Mouse (Mus musculus): Measurements from ENCODE around the gene Hemk1.

The Hemk1 gene

GRCm38 (mm10) chr9:107342201-107342709 lies 4.1 kb upstream of the Hemk1 start:
- DNase-seq: no peak

DNA sequence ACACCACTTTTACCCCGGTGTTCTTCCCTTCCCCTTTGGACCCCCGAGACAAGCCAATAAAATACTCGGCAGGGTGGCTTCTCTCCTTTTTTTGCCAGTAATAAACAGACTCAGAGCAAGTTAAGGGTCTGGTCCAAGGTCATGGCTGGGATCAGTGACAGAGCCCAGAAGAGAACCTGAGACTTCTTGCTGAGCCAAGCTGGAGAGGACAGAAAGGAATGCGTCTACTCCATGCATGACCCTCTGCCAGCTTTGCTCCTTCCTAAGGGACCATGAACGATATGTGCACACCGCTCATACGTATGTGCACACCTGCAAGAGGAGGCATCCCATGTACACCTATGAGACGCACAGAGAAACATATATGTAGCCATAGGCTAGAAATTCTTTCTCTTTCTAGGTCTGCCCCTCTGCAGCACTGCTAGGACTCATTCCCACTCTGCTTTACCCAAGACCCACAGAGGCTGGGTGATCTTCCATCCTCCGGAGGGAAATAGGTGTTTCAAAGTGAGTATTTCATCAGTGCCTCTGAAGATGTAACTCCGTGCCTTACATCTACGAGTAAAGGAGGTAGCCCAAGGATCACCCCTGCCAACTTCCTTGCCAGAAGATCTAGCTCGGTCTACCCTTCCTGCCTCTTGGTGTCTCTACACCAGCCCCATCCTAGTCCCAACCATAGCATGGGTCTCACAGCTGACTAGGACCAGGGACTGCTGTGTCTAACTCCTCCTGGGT lies 2.9 kb upstream of the Hemk1 start:
- DNase-seq: no peak

GRCm38 (mm10) chr9:107340267-107340859 lies 2.2 kb upstream of the Hemk1 start, which contains the start of gene 6430571L13Rik:
TSS of gene 6430571L13Rik (plus strand) at chr9:107340602.
- peak; percentile 86 for DNase-seq

DNA sequence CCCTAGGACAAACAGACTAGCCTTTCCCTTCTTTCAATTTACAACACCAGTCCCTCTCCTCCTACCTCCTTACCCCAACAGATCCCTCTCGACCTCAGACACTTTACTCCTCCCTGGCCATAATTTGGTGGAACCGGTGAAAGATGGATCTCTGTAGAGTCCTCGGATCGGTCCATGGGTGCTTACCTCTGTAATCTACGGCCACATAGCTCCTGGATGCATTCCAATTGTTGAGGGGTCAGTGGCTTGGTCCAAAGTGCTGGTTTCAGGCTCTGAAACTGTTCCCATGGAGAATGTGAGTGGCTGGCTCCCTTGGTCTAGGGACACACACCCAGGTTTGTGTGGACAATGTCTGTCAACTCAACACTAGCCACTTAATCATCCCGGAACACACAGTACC lies 1.8 kb downstream of the Hemk1 start:
- no peak for DNase-seq

GRCm38 (mm10) chr9:107335909-107336308 lies 2.2 kb downstream of the Hemk1 start:
- DNase-seq: peak; percentile 88 to 89

DNA sequence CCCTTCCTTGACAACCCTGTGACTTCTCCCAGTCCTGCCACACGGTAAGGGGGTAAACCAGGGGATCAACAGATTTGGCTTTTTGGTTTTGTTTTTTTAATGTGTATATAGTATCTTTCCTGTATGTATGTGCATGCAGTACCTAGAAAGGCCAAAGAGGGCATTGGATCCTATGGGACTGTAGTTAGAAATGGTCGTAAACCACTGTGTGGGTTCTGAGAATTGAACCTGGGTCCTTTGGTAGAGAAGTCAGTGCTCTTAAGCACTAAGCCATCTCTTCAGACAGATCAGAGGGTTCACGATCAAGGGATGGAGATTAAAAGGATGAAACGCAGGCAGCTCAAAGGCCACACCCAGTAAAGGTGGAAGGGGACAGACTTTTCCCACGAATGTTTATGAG lies 3.1 kb downstream of the Hemk1 start:
- no peak for DNase-seq

DNA sequence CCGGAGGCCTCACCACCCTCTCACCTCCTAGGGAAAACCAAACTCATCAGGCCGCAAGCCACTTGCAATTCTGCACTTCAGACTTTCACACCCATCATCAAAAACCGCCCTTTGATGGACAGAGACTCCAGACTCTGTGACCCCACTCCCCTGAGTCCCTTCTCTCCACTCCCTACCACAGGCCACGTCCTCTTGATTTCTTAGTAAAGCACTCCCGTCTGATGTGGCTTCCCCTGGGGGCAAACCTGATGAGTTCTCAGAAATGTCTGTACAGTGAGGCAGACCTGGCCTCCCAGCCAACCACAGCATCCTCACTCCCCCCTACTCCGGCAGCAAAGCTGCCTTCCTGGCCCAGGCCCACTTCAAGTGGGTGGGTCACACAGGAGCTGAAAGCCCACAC lies 3.8 kb downstream of the Hemk1 start:
- DNase-seq: no peak

DNA sequence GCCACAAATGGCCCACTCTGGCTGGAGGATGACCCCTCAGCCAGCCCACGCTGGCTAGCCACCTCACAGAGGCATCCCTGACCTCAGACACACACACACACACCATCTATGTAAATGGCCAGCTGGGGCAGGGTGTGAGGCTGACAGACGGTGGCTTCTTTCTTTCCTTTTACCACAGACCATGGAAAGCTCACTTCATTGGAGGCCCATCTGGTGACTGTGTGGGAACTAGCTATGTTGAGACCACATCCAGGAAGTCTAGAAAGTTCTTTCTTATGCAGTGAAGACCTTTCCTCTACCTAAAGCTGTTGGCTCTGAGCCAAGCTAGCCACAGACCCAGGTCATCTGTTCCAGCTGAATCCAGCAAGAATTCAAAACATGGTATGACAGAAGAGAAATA lies 4.5 kb downstream of the Hemk1 start:
- DNase-seq: no peak

- no peak for DNase-seq
Measured at GRCm38 (mm10) chr9:107330791-107331190, 7.4 kb downstream of the Hemk1 start.

GRCm38 (mm10) chr9:107327879-107328620 lies 10.1 kb downstream of the Hemk1 start:
- no peak for DNase-seq

GRCm38 (mm10) chr9:107325904-107326303 lies 12.2 kb downstream of the Hemk1 start:
- DNase-seq: no peak

GRCm38 (mm10) chr9:107324799-107325561 lies 13.2 kb downstream of the Hemk1 start:
- no peak for DNase-seq

DNA sequence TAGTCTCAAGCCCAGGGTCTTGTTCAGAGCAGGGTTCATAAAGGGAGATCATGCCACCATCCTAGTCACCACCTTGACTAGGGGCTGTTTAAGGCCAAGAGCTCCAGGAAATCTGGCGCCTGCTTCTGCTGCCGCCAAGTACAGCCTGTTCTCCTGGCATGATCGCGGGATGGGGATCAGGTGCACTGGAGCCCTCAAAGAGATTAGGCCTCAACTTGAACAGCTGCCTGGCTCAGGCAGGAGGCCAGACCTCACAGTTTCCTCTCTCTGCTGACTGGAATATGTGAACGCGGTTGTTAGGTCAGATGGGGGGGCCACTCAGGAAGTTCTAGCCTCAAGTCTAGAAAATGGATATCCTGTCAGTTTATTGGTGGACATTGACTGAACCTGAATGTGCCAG lies 14.6 kb downstream of the Hemk1 start:
- DNase-seq: no peak

GRCm38 (mm10) chr9:107322461-107323050 lies 15.6 kb downstream of the Hemk1 start:
- no peak for DNase-seq

- DNase-seq: no peak
Measured at GRCm38 (mm10) chr9:107315791-107316190, 22.4 kb downstream of the Hemk1 start.

GRCm38 (mm10) chr9:107313926-107314325 lies 24.2 kb downstream of the Hemk1 start:
- DNase-seq: no peak

- DNase-seq: peak; percentile 49 to 52
Measured at GRCm38 (mm10) chr9:107312811-107313584, 25.2 kb downstream of the Hemk1 start.

DNA sequence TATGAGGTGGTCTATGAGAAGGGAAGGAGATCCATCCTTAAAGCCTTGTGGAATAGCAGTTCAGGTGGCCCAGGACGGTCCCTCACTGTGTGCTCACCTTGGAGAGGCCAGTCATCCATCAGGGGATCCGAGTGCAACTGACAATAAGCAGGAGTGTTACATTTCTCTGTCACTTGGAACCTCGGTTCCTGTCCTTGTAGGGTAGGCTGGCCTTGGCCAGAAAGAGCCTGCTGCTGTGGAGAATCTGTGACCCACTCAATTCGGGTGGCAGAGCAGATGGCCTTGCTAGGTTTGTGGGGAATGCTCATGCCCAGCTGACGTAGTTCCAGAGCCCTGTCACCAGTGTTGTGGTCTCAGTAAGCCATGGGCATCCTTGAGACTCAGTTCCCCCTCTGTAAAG lies 28.6 kb downstream of the Hemk1 start:
- DNase-seq: no peak

- no peak for DNase-seq
Measured at GRCm38 (mm10) chr9:107309171-107309570, 29.0 kb downstream of the Hemk1 start.

DNA sequence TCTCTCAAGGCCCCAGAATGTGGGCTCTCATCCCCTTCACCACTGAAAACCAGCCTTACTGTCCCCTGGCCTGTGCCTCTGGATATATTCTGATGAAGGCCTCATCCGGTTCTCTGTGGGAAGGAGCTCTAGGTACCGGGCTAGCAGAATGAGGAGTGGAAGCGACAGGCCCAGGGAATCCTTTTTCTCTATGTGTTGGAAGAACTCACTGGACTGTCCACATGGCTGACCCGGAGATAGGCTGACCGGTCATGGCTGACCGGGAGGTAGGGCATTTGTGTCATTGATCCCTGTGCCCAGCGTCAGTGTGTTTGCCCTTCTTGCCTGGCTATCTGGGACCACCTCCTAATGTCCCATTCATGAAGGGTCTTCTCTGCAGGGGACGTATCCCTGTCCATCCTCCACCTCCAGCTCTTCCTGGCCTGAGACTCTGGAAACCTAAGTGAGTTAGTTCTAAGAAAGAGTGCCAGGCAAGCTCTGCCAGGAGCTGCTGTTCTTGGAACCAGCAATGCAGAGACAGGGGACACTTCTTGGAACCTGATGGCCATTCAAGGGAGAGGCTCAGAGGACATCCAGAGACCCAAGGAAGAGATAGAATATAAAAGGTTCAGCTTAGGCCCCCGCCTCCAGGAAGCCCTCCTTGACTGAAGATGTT lies 29.7 kb downstream of the Hemk1 start:
- no peak for DNase-seq

DNA sequence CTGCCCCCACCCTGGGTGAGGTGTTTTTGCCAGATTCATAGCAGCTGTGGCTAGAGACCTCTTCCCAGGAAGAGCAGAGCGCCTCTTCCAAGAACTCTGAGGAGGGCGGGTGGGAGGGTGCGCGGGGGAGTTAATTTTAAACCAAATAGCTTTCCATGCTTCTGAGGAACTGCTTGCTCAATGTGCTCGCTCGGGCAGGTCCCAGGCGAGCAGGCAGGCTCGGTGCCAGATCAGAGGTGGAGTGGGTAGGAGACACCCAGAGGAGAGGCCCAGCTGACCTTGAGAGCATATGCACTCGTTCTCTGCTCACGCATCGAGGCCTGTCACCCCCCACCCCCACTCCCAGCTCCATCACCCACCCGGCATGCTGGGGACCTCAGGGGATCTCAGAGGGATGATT lies 30.3 kb downstream of the Hemk1 start:
- DNase-seq: no peak
